Mouse (Mus musculus): Measurements from ENCODE around the gene Fmo5.

GRCm38 (mm10) chr3:97683560-97684195 is 55.1 kb downstream of the Fmo5 start:
- TF ChIP-seq MAFK (IDR thresholded peaks at IDR 0.05; ENCODE audit: insufficient read depth, low read depth, low read length), result peak; percentile 34; the same call in 1 of the 2 replicates
- TF ChIP-seq ZC3H11A (IDR thresholded peaks at IDR 0.05; ENCODE audit: borderline replicate concordance, low read depth, low read length), result no peak
- TF ChIP-seq CHD2 (IDR thresholded peaks at IDR 0.05; ENCODE audit: low read depth, low read length), result no peak
- TF ChIP-seq ZNF384 (IDR thresholded peaks at IDR 0.05; ENCODE audit: low read depth, low read length), result no peak

Measured in ES-E14 (cell line).